Mouse (Mus musculus) bone marrow macrophage, adult 2 months (primary cell): Measurements from ENCODE around the gene Zfp428.

Source experiments
- CTCF ChIP-seq: IDR thresholded peaks from 2 replicates; pipeline ENCODE4 v1.5.1; 2012; ENCODE audit warnings: low read depth, mild to moderate bottlenecking, low read length, moderate library complexity
- POLR2A ChIP-seq: IDR thresholded peaks from 2 replicates; pipeline ENCODE4 v1.6.1; 2012; ENCODE audit warnings: mild to moderate bottlenecking, low read depth, low read length, borderline replicate concordance

DNA sequence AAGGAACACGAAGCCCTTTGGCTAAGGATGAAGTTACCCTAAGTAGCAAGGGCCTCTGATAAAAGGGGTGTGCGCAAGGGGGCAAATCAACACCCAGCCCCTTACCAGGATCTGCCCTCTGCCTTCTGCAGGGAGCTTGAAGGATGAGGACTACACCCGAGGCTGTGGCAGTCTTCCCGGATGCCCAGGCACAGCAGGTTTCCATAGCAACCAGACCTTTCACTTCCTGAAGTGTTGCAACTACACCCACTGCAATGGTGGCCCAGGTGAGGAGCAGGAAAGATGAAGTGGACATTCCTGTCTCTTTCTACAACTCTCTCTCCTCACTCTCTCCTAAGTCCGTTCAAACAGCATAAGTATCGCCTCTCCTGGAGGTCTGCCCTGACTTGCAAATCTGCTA is 34.4 kb upstream of the Zfp428 start:
- TF ChIP-seq CTCF (no peak), POLR2A (no peak)
